Mouse (Mus musculus) limb, embryonic 11.5 days (tissue): ENCODE data around the gene Hivep2. TPM values are rescaled to one million over a fixed set of nuclear protein-coding genes. Genes with fewer than 3 reads are reported as not detected.

Source experiments
- ATAC-seq: fragments of 200-750 bp; cut with Nextera tagmentation; 2 replicates; pipeline ENCODE4 v1.8.0; 2017; ENCODE audit warnings: low read depth; ENCODE audit not compliant: insufficient number of reproducible peaks, low FRiP score, low TSS enrichment
- DNase-seq: peaks from one replicate; pipeline ENCODE4 v3.0.0-alpha.2; 2015; ENCODE audit warnings: low spot score
- H3K27ac ChIP-seq: fragments of 300-500 bp; sonication (generic); replicated peaks from 2 replicates; pipeline ENCODE4 v1.5.1; 2014; ENCODE audit warnings: low read depth, mild to moderate bottlenecking, low read length
- H3K27me3 ChIP-seq: fragments of 300-500 bp; sonication (generic); 2 replicates; pipeline ENCODE4 v1.6.1; 2014; ENCODE audit warnings: mild to moderate bottlenecking, low read length, mixed read lengths; ENCODE audit not compliant: control insufficient read depth, insufficient read depth
- H3K36me3 ChIP-seq: fragments of 300-500 bp; sonication (generic); 2 replicates; pipeline ENCODE4 v1.6.1; 2014; ENCODE audit warnings: mild to moderate bottlenecking, low read length, moderate library complexity, mixed read lengths; ENCODE audit not compliant: control insufficient read depth, insufficient read depth
- H3K4me1 ChIP-seq: fragments of 300-500 bp; sonication (generic); 2 replicates; pipeline ENCODE4 v1.6.1; 2014; ENCODE audit warnings: low read length, mixed read lengths; ENCODE audit not compliant: control insufficient read depth, insufficient read depth
- H3K4me2 ChIP-seq: fragments of 300-500 bp; sonication (generic); 2 replicates; pipeline ENCODE4 v1.6.1; 2014; ENCODE audit warnings: low read depth, mild to moderate bottlenecking, moderate library complexity; ENCODE audit not compliant: severe bottlenecking
- H3K4me3 ChIP-seq: fragments of 300-500 bp; sonication (generic); 2 replicates; pipeline ENCODE4 v1.5.1; 2014; ENCODE audit warnings: low read depth, low read length
- H3K9ac ChIP-seq: fragments of 300-500 bp; sonication (generic); 2 replicates; pipeline ENCODE4 v1.6.1; 2014; ENCODE audit warnings: mild to moderate bottlenecking, low read length
- H3K9me3 ChIP-seq: fragments of 300-500 bp; sonication (generic); 2 replicates; pipeline ENCODE4 v1.6.1; 2016; ENCODE audit warnings: low read length; ENCODE audit not compliant: control insufficient read depth
- WGBS: fragments of 180-500 bp; shearing (Covaris S2); extraction: QIAGEN DNeasy Blood & Tissue Kit; methylation state at CpG from one replicate; pipeline ENCODE4 v1.1.7; 2014; 5-methylcytosine and 5-hydroxymethylcytosine counted together
- polyA plus RNA-seq: library from polyadenylated mRNA; unstranded; fragments of >200 nt; fragmentation: Nextera tagmentation; extraction: Ambion mirVana; gene quantifications from 2 replicates; pipeline ENCODE4 v1.2.1, GENCODE M21; 2014

The Hivep2 gene
- polyA plus RNA-seq, 1 experiment from 2014 or later, result 1.7 TPM

DNA sequence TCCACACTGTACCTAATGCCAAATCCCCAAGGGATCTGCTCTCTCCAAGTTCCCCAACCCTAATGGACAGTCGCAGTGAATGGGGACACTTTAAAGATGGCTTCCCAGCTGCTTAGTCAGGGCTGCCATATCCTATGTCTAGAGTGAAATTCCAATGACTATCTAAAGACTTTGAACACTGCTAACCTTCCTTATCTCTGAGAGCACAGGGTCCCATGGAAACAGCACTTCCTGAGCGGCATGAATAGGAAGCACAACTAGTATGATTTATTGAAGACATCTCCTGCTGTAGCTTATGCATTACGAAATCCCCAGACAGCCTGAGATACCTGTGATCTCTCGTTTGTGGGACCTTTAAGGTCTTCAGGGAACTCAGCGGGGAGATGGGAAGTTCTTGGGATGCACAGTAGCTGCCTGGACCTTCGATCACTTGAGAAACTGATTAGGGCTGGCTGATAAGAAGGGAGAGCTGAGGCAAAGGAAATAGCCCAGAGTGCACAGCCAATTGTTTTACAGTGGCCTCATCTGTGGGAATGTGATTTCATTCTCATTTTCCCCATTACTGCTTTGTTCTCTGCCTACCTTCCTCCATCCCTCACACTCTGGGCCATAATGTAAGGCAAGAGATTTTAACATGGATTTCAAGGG is 202.4 kb downstream of the Hivep2 start:
- Histone ChIP-seq H3K9ac (no peak overlapping the region), H3K27me3 (no peaks in the 10 kb centered on the region), H3K9me3 (no peaks in the 10 kb centered on the region), H3K36me3 (no peaks in the 10 kb centered on the region), H3K4me3 (no peak overlapping the region), H3K4me1 (no peaks in the 10 kb centered on the region), H3K4me2 (no peak overlapping the region), H3K27ac (no peak overlapping the region)
- 78% methylated on average over 6 of the region's 6 CpGs for WGBS
- no peak for DNase-seq
- ATAC-seq, result no peak

DNA sequence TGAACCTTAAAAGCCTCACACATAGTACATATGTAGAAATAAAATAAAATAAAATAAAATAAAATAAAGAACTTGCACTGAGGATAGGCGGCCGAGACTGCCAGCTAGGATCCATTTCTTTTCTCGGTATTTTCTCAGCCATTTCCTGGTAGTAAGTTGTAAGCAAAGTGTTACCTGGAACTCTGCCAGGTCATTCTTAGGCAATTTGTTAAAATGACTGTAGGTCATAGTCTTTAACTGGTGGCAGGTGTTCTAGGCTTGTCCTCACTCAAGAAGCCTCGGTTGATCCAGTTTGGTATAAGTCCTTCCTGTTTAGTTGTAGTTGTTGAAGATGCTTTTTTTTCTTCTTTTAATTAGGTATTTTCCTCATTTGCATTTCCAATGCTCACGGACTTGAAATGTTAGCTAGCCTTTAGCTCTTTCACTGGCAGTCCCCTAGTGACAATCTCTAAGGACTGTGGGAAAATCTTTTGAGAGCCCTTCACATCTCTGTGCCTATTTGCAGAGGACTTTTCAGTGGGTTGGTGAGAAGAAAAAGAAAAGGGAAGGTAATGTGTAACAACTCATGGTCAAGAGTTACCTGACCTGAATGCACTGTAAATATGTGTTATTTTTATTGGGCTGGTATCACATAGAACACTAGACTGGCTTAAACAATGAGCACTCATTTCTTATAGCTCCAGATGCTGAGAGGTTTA is 203.1 kb downstream of the Hivep2 start:
- H3K36me3 ChIP-seq, result no peaks in the 10 kb centered on the region
- ATAC-seq (no peak), DNase-seq (no peak)
- no peak overlapping the region for H3K9ac ChIP-seq
- no peaks in the 10 kb centered on the region for H3K9me3 ChIP-seq
- WGBS, result 81% methylated on average over 5 of the region's 5 CpGs
- H3K4me3 ChIP-seq, result no peak overlapping the region
- no peak overlapping the region for H3K27ac ChIP-seq
- H3K27me3 ChIP-seq, result no peaks in the 10 kb centered on the region
- no peak overlapping the region for H3K4me2 ChIP-seq
- H3K4me1 ChIP-seq, result no peaks in the 10 kb centered on the region

DNA sequence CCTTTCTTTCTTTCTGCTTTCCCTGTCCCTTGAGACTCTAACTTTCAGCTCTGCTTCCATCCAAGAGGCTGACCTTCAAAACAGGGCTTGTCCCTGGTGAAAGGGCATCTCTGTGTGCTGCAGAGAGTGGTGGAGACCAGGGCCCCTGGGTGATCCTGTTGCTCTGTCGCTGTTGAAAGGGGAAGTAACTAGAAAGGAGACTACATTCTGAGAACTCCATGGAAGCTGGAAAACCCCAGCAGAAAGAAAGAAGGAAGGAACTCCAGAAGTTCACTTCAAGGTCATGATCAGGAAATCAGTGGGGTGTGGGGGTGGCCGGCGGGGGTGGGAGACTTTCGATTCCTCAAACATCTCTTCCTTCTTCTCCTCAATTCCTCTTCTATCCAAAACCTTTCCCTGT is 208.2 kb downstream of the Hivep2 start:
- 81% methylated on average over 4 of the region's 4 CpGs for WGBS
- no peak for ATAC-seq
- Histone ChIP-seq H3K9me3 (no peaks in the 10 kb centered on the region), H3K27me3 (no peaks in the 10 kb centered on the region), H3K36me3 (no peaks in the 10 kb centered on the region), H3K4me3 (no peak overlapping the region), H3K4me2 (no peak overlapping the region), H3K9ac (no peak overlapping the region), H3K27ac (no peak overlapping the region), H3K4me1 (no peaks in the 10 kb centered on the region)
- no peak for DNase-seq

DNA sequence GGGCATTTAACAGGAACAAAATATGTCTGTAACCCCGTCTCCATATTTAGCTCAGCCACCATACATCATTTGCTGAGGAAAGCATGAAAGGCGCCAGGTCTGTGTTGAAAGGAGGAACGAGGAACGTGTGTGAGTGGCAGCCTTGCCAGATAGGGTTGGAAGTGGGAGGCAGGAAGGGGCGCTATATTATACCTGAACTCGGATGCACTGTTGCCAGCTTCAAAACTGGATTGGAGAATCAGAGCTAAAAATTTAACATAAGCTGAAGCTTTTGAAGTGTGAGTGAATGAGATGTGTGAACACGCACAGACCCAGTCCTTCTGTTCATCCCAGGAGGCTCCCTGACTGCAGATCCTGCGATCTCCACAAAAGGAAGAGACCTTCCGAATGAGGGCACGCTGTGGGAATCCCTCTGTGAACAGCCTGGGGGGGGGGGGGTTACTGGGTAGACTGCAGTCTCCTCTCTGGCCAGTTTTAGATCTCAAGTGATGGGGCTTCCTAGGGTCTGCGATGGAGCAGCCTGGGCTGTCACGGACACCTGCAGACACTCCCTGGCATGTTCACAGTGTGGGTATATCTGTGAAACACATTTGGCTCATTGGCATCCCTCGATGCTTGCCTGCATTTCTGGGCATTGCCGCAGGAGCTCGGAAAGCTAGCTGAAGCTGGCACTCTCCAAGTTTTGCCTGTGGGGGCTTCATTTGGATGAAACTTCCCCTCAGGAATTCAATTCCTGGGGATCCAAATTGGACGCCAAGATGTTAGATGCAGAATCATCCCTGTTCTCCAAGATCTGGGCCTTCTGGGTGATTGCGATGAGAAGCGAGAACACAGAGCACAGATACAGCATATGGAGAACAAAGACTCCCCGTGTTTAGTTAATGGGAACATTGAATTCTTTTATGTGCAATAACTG is 213.8 kb downstream of the Hivep2 start:
- H3K9ac ChIP-seq, result no peak overlapping the region
- no peak overlapping the region for H3K27ac ChIP-seq
- H3K36me3 ChIP-seq, result no peaks in the 10 kb centered on the region
- ATAC-seq (no peak), DNase-seq (no peak)
- H3K4me1 ChIP-seq, result no peaks in the 10 kb centered on the region
- 84% methylated on average over 19 of the region's 19 CpGs for WGBS
- no peak overlapping the region for H3K4me2 ChIP-seq
- H3K9me3 ChIP-seq, result no peaks in the 10 kb centered on the region
- H3K27me3 ChIP-seq, result no peaks in the 10 kb centered on the region
- H3K4me3 ChIP-seq, result no peak overlapping the region

DNA sequence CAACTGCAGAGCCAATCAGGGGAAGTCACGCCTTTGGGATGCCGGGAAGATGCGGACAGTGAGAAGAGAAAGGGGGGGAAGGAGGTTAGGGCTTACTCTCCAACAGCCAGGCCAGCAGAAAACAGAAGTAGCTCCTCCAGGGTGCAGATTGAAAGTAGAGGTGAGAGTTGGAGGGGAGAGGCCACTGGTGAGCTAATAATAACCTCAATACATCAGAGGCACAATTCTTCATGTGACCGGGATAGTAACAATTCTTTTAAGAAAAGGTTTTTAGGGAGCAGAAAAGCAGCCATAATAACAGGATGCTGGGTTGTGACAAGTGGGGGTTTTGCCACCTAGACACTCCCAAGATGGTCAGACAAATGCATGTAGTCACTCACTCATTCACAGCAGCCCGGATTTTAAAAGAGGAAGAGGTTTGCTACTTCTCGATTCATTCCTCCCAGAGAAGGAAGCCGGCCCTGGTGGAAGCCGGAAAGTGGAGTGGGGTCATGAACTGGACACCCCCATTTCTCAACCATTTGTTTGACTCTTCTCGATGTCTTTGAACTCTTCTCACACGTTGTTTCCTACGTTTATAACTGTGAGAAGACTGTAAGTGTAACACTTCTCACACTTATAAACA is 220.6 kb downstream of the Hivep2 start:
- DNase-seq (no peak), ATAC-seq (no peak)
- no peak overlapping the region for H3K9ac ChIP-seq
- H3K9me3 ChIP-seq, result no peaks in the 10 kb centered on the region
- H3K36me3 ChIP-seq, result no peaks in the 10 kb centered on the region
- no peaks in the 10 kb centered on the region for H3K4me1 ChIP-seq
- H3K4me3 ChIP-seq, result no peak overlapping the region
- WGBS, result 70% methylated on average over 11 of the region's 11 CpGs
- no peak overlapping the region for H3K4me2 ChIP-seq
- H3K27me3 ChIP-seq, result no peaks in the 10 kb centered on the region
- no peak overlapping the region for H3K27ac ChIP-seq

DNA sequence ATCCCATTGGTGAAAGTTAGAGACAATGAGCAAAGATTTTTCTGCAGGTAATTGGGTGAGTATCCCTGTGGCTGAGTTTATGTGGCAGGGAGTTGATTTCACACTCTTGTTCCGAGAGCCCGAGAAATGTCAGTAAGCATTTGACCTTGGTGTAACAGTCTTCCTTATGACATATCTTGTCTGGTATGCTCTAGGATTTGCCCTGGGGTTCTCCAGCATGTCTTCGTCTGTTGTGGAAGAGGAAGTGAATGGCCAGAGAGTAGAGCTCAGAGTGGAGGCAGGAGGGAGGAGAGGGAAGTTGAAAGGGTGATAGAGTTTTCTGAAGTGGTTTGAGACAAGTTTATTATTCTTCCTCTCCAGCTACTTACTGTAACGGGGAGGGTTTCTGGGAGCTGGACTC is 223.2 kb downstream of the Hivep2 start:
- ATAC-seq (no peak), DNase-seq (no peak)
- Histone ChIP-seq H3K27me3 (no peaks in the 10 kb centered on the region), H3K4me3 (no peak overlapping the region), H3K4me2 (no peak overlapping the region), H3K9ac (no peak overlapping the region), H3K36me3 (no peaks in the 10 kb centered on the region), H3K4me1 (no peaks in the 10 kb centered on the region), H3K9me3 (no peaks in the 10 kb centered on the region), H3K27ac (no peak overlapping the region)
- 72% methylated on average over 4 of the region's 4 CpGs for WGBS

DNA sequence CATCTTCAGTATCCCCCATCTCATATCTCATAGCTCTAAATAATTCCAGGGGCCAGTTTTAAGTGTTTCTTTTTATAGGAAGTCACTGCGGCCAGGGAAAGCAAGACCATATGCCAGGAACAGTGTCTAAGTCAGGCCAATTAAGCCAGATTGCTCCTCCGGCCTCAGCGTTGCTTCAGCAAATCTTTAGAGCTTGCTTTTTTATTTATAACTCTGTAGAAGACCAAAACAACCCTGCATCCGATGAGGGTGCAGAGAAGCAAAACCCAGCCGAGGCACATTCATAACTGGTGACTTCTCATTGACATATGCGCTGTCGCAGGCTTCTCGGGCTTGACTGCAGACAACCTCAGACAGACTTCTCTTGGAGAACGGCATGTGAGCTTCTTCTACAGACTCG is 225.3 kb downstream of the Hivep2 start:
- H3K27ac ChIP-seq, result no peak overlapping the region

DNA sequence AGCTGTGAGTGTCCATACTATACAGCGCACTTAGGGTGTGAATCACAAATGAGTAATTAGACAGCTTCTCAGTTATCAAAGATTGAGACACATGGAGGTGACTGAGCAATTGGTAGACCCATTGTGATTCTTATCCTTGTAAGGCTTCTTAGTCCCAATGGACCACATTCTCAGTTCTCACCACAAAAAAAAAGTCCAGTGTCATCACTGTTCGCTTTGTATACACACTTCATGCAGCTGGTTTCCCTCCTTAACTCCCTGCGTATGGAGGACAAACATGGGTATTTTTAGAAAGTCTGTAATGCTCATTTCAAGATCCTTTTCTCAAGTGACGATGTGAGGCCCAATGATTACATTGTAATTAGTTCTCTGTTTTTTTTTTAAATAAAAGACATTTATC is 226.3 kb downstream of the Hivep2 start:
- Histone ChIP-seq H3K36me3 (no peaks in the 10 kb centered on the region), H3K27me3 (no peaks in the 10 kb centered on the region), H3K4me1 (no peaks in the 10 kb centered on the region), H3K27ac (no peak overlapping the region), H3K9ac (no peak overlapping the region), H3K4me2 (no peak overlapping the region), H3K9me3 (no peaks in the 10 kb centered on the region), H3K4me3 (no peak overlapping the region)
- ATAC-seq (no peak), DNase-seq (no peak)
- 91% methylated on average over 4 of the region's 4 CpGs for whole genome bisulfite sequencing

More for the DNA sequence above, 225.3 kb downstream of the Hivep2 start:
- no peak for ATAC-seq
- Histone ChIP-seq H3K27me3 (no peaks in the 10 kb centered on the region), H3K9ac (no peak overlapping the region), H3K36me3 (no peaks in the 10 kb centered on the region), H3K4me1 (no peaks in the 10 kb centered on the region), H3K9me3 (no peaks in the 10 kb centered on the region), H3K4me2 (no peak overlapping the region), H3K4me3 (no peak overlapping the region)
- DNase-seq, result no peak
- 66% methylated on average over 10 of the region's 10 CpGs for WGBS
